9 mouse cellular contexts compared by ENCODE assay signal in genomic region chr3:148248617-148249016, GRCm38 (mm10).
A peak's percentile ranks its signal among the peaks of the same experiment; 100 is the strongest.
DNase-seq lines count a peak whose midpoint lies in the region; ATAC-seq and TF ChIP-seq lines count a peak whose summit lies in the region.
"Had no signal": no experiment of that assay in that cellular context is flagged by ENCODE, and none has a peak within 500 bp of the region (broad histone marks: within the 10 kb centered on the region; RNA-seq: fewer than 3 reads in every experiment).

No protein-coding gene starts in this region.

- ATAC-seq in forebrain, embryonic 16.5 days: peak; percentile 66
- no peak for ATAC-seq in forebrain, embryonic 12.5 days (ENCODE audit: low FRiP score)
- ATAC-seq in activated CD4-positive, CD25-positive, alpha-beta regulatory T cell, adult 4 months: no peak
- no peak for ATAC-seq in intestine, embryonic 16.5 days

- DNase-seq in right cerebral cortex, postnatal 4 days: peak; percentile 18
- DNase-seq in right cerebral cortex, postnatal 36 days (ENCODE audit: low spot score in 2 of 2): no peak
- peak; percentile 85 for DNase-seq in gastrocnemius, adult 2 months
- DNase-seq in lung, adult 18-20 months: peak; percentile 23 to 33

- H3K27me3 ChIP-seq in forebrain, embryonic 16.5 days (replicated peaks; ENCODE audit: control insufficient read depth, insufficient read depth, low read length): no peaks in the 10 kb centered on the region
- no peaks in the 10 kb centered on the region for H3K27me3 ChIP-seq in forebrain, embryonic 12.5 days
- H3K27me3 ChIP-seq in intestine, embryonic 16.5 days (replicated peaks; ENCODE audit: control insufficient read depth, insufficient read depth, low read length): no peaks in the 10 kb centered on the region
- H3K27me3 ChIP-seq: embryonic facial prominence, embryonic 13.5 days had no signal

- H3K9ac ChIP-seq in forebrain, embryonic 16.5 days (replicated peaks; ENCODE audit: low read depth, low read length): no peak overlapping the region
- H3K9ac ChIP-seq in forebrain, embryonic 12.5 days: no peak overlapping the region
- H3K9ac ChIP-seq in intestine, embryonic 16.5 days (ENCODE audit: low read depth, low read length): no peak overlapping the region
- H3K9ac ChIP-seq: embryonic facial prominence, embryonic 13.5 days had no signal

- H3K36me3 ChIP-seq in forebrain, embryonic 16.5 days (ENCODE audit: control insufficient read depth, insufficient read depth): no peaks in the 10 kb centered on the region
- no peaks in the 10 kb centered on the region for H3K36me3 ChIP-seq in forebrain, embryonic 12.5 days (replicated peaks)
- H3K36me3 ChIP-seq in intestine, embryonic 16.5 days (ENCODE audit: control insufficient read depth, insufficient read depth, low read length): no peaks in the 10 kb centered on the region
- H3K36me3 ChIP-seq: embryonic facial prominence, embryonic 13.5 days had no signal

- H3K9me3 ChIP-seq in forebrain, embryonic 16.5 days (ENCODE audit: control insufficient read depth, low read length): no peaks in the 10 kb centered on the region
- no peaks in the 10 kb centered on the region for H3K9me3 ChIP-seq in forebrain, embryonic 12.5 days
- H3K9me3 ChIP-seq in intestine, embryonic 16.5 days (ENCODE audit: control insufficient read depth, low read length): no peaks in the 10 kb centered on the region
- H3K9me3 ChIP-seq: embryonic facial prominence, embryonic 13.5 days had no signal

- H3K27ac ChIP-seq in forebrain, embryonic 16.5 days (ENCODE audit: low read length): no peak overlapping the region
- H3K27ac ChIP-seq in forebrain, embryonic 12.5 days: no peak overlapping the region
- no peak overlapping the region for H3K27ac ChIP-seq in gastrocnemius, adult 2 months
- H3K27ac ChIP-seq in intestine, embryonic 16.5 days (ENCODE audit: low read length): no peak overlapping the region
- H3K27ac ChIP-seq: embryonic facial prominence, embryonic 13.5 days had no signal

- no peak overlapping the region for H3K4me2 ChIP-seq in forebrain, embryonic 16.5 days (ENCODE audit: low read length)
- no peak overlapping the region for H3K4me2 ChIP-seq in forebrain, embryonic 12.5 days
- H3K4me2 ChIP-seq in intestine, embryonic 16.5 days (ENCODE audit: low read depth, low read length): no peak overlapping the region
- H3K4me2 ChIP-seq: embryonic facial prominence, embryonic 13.5 days had no signal

- H3K4me3 ChIP-seq in forebrain, embryonic 16.5 days (replicated peaks; ENCODE audit: low read length): no peak overlapping the region
- no peak overlapping the region for H3K4me3 ChIP-seq in forebrain, embryonic 12.5 days (replicated peaks)
- H3K4me3 ChIP-seq in gastrocnemius, adult 2 months: no peak overlapping the region
- H3K4me3 ChIP-seq in intestine, embryonic 16.5 days (ENCODE audit: low read length): no peak overlapping the region
- H3K4me3 ChIP-seq: embryonic facial prominence, embryonic 13.5 days had no signal

- H3K4me1 ChIP-seq in forebrain, embryonic 16.5 days (replicated peaks; ENCODE audit: control insufficient read depth, insufficient read depth, low read length): 0 out of 2 replicates have a peak, but pooled peaks cover 4% of the 10 kb centered on the region
- H3K4me1 ChIP-seq in forebrain, embryonic 12.5 days: no peaks in the 10 kb centered on the region
- no peaks in the 10 kb centered on the region for H3K4me1 ChIP-seq in intestine, embryonic 16.5 days (ENCODE audit: control insufficient read depth, insufficient read depth, low read length)
- H3K4me1 ChIP-seq: embryonic facial prominence, embryonic 13.5 days had no signal

- no peak for TF ChIP-seq CTCF in gastrocnemius, adult 2 months (IDR thresholded peaks at IDR 0.05)

- WGBS in forebrain, embryonic 16.5 days: 65% methylated on average over 1 of the region's 1 CpGs
- WGBS in forebrain, embryonic 12.5 days: 88% methylated on average over 1 of the region's 1 CpGs
- 70% methylated on average over 1 of the region's 1 CpGs for WGBS in intestine, embryonic 16.5 days

- intact Hi-C loops in gastrocnemius, adult 2 months (cut with DNase I): no loop called here

Comparison
In these comparisons a context has a peak if more than half of its experiments do, and no peak if none do; other contexts are left out.
1. DNase-seq: peak in right cerebral cortex, postnatal 4 days (single experiment), gastrocnemius, adult 2 months (single experiment) and lung, adult 18-20 months (2 of 2); none in right cerebral cortex, postnatal 36 days (0 of 2).